Mouse (Mus musculus) cerebellum, adult 2 months (tissue): ENCODE results near the gene H2afy. TPM values are rescaled to one million over a fixed set of nuclear protein-coding genes. Genes with fewer than 3 reads are reported as not detected.

Experiments
- DNase-seq, 2 experiments: peaks; one replicate each; pipeline ENCODE4 v3.0.0; 2021
- H3K27ac ChIP-seq: fragments of 200-500 bp; 2 replicates; pipeline ENCODE4 v1.5.1; 2012; ENCODE audit warnings: low read length, control low read depth, inconsistent platforms; ENCODE audit not compliant: insufficient read depth
- H3K27me3 ChIP-seq: fragments of 200-500 bp; 2 replicates; pipeline ENCODE4 v1.6.1; 2012; ENCODE audit warnings: inconsistent platforms, mild to moderate bottlenecking, low read length, moderate library complexity; ENCODE audit not compliant: control insufficient read depth, insufficient read depth
- H3K4me1 ChIP-seq: fragments of 200-500 bp; 2 replicates; pipeline ENCODE4 v1.6.1; 2011; ENCODE audit warnings: low read length; ENCODE audit not compliant: control insufficient read depth, insufficient read depth
- H3K4me3 ChIP-seq: fragments of 200-500 bp; replicated peaks from 2 replicates; pipeline ENCODE3; 2011; ENCODE audit warnings: mild to moderate bottlenecking, low read depth, low read length, control low read depth; ENCODE audit not compliant: insufficient read depth
- CTCF ChIP-seq: fragments of 200-500 bp; IDR thresholded peaks from 2 replicates; pipeline ENCODE4 v1.5.1; 2011; ENCODE audit warnings: low read depth, mild to moderate bottlenecking, control low read depth, low read length, moderate library complexity, borderline replicate concordance; ENCODE audit not compliant: insufficient read depth
- POLR2A ChIP-seq: fragments of 200-500 bp; IDR thresholded peaks from 2 replicates; pipeline ENCODE4 v1.6.1; 2011; ENCODE audit warnings: low read length, control low read depth, borderline replicate concordance; ENCODE audit not compliant: insufficient read depth
- WGBS: fragments of 180-500 bp; shearing (Covaris S2); methylation state at CpG from one replicate; pipeline ENCODE4 v1.1.7; 2018; 5-methylcytosine and 5-hydroxymethylcytosine counted together
- polyA plus RNA-seq: library from polyadenylated mRNA; depleted of rRNA; stranded (reverse); fragments of >200 nt; gene quantifications from 2 replicates; pipeline ENCODE4 v1.2.3, GENCODE M21; 2012

The H2afy gene
- polyA plus RNA-seq, 1 experiment, result 152 TPM

- H3K4me1 ChIP-seq, result no peaks in the 10 kb centered on the region
- TF ChIP-seq POLR2A, result no peak
- no peak for TF ChIP-seq CTCF
- H3K27ac ChIP-seq, result no peak overlapping the region
- H3K4me3 ChIP-seq, result no peak overlapping the region
- WGBS, result 73% methylated on average over 19 of the region's 19 CpGs
- DNase-seq, result no peak
- H3K27me3 ChIP-seq, result no peaks in the 10 kb centered on the region
These were observed 48.2 kb downstream of the H2afy start for GRCm38 (mm10) chr13:56087936-56088335.

GRCm38 (mm10) chr13:56084146-56084905 is 51.8 kb downstream of the H2afy start:
- Histone ChIP-seq H3K4me3 (no peak overlapping the region), H3K27me3 (no peaks in the 10 kb centered on the region), H3K4me1 (no peaks in the 10 kb centered on the region), H3K27ac (no peak overlapping the region)
- no peak for TF ChIP-seq CTCF
- TF ChIP-seq POLR2A, result no peak
- 67% methylated on average over 20 of the region's 20 CpGs for WGBS
- no peak for DNase-seq

DNA sequence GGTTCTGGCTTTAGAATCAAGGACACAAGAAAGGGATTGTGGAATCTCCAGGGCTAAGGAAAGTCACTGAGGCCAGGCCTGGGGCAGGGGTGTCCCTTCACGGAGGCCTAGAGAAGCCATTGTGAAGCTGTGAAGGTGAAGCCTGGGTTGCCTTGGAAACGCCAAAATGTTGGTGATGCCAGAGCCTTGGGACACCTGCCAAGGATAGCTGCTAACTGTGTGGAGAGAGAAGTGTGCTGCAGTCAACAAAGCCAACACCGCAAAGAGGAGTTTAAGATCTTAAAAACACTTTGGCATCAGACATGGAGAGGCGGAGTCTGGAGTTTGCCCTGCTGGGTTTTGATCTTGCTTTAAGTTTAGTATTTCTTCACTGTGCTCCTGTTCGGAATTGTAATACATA is 54.5 kb downstream of the H2afy start:
- DNase-seq, result no peak
- no peak for TF ChIP-seq POLR2A
- TF ChIP-seq CTCF, result no peak
- Histone ChIP-seq H3K27me3 (no peaks in the 10 kb centered on the region), H3K27ac (no peak overlapping the region), H3K4me1 (no peaks in the 10 kb centered on the region), H3K4me3 (no peak overlapping the region)
- WGBS, result 43% methylated on average over 5 of the region's 5 CpGs

DNA sequence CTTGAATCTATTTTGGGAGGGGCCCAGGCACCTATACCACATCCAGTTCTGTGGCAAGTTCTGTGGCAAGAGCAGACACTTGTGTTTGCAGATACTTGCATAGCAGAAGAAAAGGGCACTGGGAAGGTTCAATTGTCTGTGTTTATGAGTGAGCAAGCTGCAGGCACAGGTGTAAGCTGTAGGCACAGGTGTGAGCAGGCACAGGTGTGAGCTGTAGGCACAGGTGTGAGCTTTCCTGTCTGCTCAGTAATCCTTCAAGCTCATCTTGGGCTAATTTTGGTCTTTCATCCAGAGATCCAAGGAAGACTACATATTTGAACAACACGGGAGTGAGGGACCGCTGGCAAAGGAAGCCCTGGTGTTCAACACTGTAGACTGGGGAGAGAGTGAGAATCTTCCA is 56.5 kb downstream of the H2afy start:
- Histone ChIP-seq H3K4me1 (no peaks in the 10 kb centered on the region), H3K27ac (no peak overlapping the region), H3K4me3 (no peak overlapping the region), H3K27me3 (no peaks in the 10 kb centered on the region)
- no peak for TF ChIP-seq POLR2A
- TF ChIP-seq CTCF, result no peak
- DNase-seq, result no peak
- 84% methylated on average over 2 of the region's 2 CpGs for WGBS

- H3K27me3 ChIP-seq, result no peaks in the 10 kb centered on the region
- H3K4me1 ChIP-seq, result no peaks in the 10 kb centered on the region
- H3K4me3 ChIP-seq, result no peak overlapping the region
- DNase-seq, result no peak
- no peak for TF ChIP-seq CTCF
- TF ChIP-seq POLR2A, result no peak
- WGBS, result 73% methylated on average over 17 of the region's 17 CpGs
- H3K27ac ChIP-seq, result no peak overlapping the region
These were observed 57.4 kb downstream of the H2afy start for GRCm38 (mm10) chr13:56078724-56079262.

- no peak for DNase-seq
- 66% methylated on average over 8 of the region's 8 CpGs for WGBS
- no peak overlapping the region for H3K4me3 ChIP-seq
- H3K27me3 ChIP-seq, result no peaks in the 10 kb centered on the region
- H3K4me1 ChIP-seq, result peaks cover 20% of the 10 kb centered on the region
- H3K27ac ChIP-seq, result no peak overlapping the region
- TF ChIP-seq CTCF (no peak), POLR2A (no peak)
These were observed 60.2 kb downstream of the H2afy start for GRCm38 (mm10) chr13:56075930-56076329.

GRCm38 (mm10) chr13:56073186-56073585 is 63.0 kb downstream of the H2afy start:
- TF ChIP-seq CTCF (no peak), POLR2A (no peak)
- H3K4me3 ChIP-seq, result no peak overlapping the region
- H3K4me1 ChIP-seq, result peaks cover 20% of the 10 kb centered on the region
- H3K27ac ChIP-seq, result no peak overlapping the region
- no peaks in the 10 kb centered on the region for H3K27me3 ChIP-seq
- WGBS, result 64% methylated on average over 5 of the region's 5 CpGs
- DNase-seq, result peak; percentile 38 to 47

- Histone ChIP-seq H3K4me3 (no peak overlapping the region), H3K27ac (no peak overlapping the region), H3K4me1 (peaks cover 20% of the 10 kb centered on the region), H3K27me3 (no peaks in the 10 kb centered on the region)
- no peak for TF ChIP-seq POLR2A
- WGBS, result 23% methylated on average over 4 of the region's 4 CpGs
- DNase-seq, result no peak
These were observed 63.9 kb downstream of the H2afy start for GRCm38 (mm10) chr13:56072268-56072607.
